Mouse (Mus musculus): ENCODE measurements around the gene Arv1. TPM values are rescaled to one million over a fixed set of nuclear protein-coding genes. Genes with fewer than 3 reads are reported as not detected.

The Arv1 gene
- 5.7 TPM for polyA plus RNA-seq (2014; fragmentation: Illumina TruSeq; extraction: RNeasy Lipid Tissue Mini Kit (QIAGEN cat#74804); ENCODE audit: insufficient read depth, low read depth, low replicate concordance)

DNA sequence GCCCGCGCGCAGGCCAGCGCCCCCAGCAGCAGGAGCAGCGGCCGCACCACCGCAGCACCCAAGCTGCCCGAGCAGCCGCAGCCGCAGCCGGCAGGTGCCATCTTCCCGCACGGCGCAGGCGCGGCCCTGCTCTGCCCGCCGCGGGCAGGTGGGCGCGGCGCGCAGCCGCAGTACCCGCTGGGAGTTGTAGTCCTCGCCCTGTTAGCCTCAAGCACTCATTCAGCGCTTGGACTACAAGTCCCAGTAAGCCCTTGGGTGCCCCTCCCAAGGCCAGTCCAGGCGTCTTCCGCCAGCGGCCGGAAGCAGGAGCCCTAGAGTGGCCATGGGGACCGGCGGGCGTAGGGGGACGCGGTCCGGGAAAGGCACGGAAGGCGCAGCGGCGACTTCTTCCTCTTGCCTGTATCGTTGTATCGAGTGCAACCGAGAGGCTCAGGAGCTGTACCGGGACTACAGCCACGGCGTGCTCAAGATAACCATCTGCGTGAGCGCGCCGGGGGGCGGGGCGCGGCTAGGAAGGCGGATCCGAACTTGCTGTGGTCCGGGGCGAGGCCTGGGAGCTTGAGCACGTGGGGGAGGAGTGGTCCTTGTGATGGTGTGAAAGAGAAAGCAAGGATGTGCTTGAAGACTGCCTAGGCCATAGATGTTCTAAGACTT, at the start of gene Arv1, which contains the start of gene Ttc13:
Arv1 (plus strand) TSS at position 278 of the 654 bp plus-strand sequence.
Ttc13 (minus strand) TSS at position 122 of the 654 bp plus-strand sequence.

DNA sequence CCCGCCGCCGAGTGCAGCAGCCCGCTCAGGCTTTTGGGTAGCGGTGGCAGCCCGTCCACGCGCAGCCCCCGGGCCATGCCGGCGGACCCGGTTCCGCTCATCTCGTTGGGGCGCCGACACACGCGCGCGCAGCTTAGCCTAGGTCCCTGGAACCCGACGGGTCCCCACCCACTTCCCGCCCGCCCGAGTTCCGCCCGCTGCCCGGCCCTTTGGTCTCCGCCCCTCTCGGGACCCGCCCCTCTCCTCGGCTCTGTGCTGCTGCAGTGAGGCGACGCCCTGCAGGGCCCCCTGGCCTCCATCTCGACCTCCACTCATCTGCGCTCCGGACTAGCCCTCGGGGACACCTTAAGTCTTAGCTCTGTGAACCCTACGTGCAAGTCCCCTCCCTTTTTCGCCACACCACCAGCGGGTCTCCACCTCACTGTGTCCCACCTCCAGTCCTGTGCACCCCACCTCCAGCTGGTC, 29.8 kb downstream of the Arv1 start, which contains the start of gene Fam89a:
Fam89a (minus strand) TSS at position 124 of the 465 bp plus-strand sequence.

Other genes starting within 250 kb of the Arv1 start
- 11.0 TPM for gene Cog2, start 201.4 kb upstream of the Arv1 start, polyA plus RNA-seq (2014; fragmentation: Illumina TruSeq; extraction: RNeasy Lipid Tissue Mini Kit (QIAGEN cat#74804); ENCODE audit: insufficient read depth, low read depth, low replicate concordance)
- gene Agt, start 152.4 kb upstream of the Arv1 start, polyA plus RNA-seq (2014; fragmentation: Illumina TruSeq; extraction: RNeasy Lipid Tissue Mini Kit (QIAGEN cat#74804); ENCODE audit: insufficient read depth, low read depth, low replicate concordance) = 4.7 TPM
- gene Capn9, start 146.0 kb upstream of the Arv1 start, polyA plus RNA-seq (2014; fragmentation: Illumina TruSeq; extraction: RNeasy Lipid Tissue Mini Kit (QIAGEN cat#74804); ENCODE audit: insufficient read depth, low read depth, low replicate concordance) = not detected
- gene 2310022B05Rik, start 58.8 kb upstream of the Arv1 start, polyA plus RNA-seq (2014; fragmentation: Illumina TruSeq; extraction: RNeasy Lipid Tissue Mini Kit (QIAGEN cat#74804); ENCODE audit: insufficient read depth, low read depth, low replicate concordance) = 28.9 TPM
- 10.7 TPM for gene Ttc13, start 156 bp upstream of the Arv1 start, polyA plus RNA-seq (2014; fragmentation: Illumina TruSeq; extraction: RNeasy Lipid Tissue Mini Kit (QIAGEN cat#74804); ENCODE audit: insufficient read depth, low read depth, low replicate concordance)
- gene Fam89a, start 29.7 kb downstream of the Arv1 start, polyA plus RNA-seq (2014; fragmentation: Illumina TruSeq; extraction: RNeasy Lipid Tissue Mini Kit (QIAGEN cat#74804); ENCODE audit: insufficient read depth, low read depth, low replicate concordance) = 3.0 TPM
- gene Trim67, start 71.0 kb downstream of the Arv1 start, polyA plus RNA-seq (2014; fragmentation: Illumina TruSeq; extraction: RNeasy Lipid Tissue Mini Kit (QIAGEN cat#74804); ENCODE audit: insufficient read depth, low read depth, low replicate concordance) = 0.12 TPM
- gene Gnpat, start 140.9 kb downstream of the Arv1 start, polyA plus RNA-seq (2014; fragmentation: Illumina TruSeq; extraction: RNeasy Lipid Tissue Mini Kit (QIAGEN cat#74804); ENCODE audit: insufficient read depth, low read depth, low replicate concordance) = 38.5 TPM
- 14.4 TPM for gene 2810004N23Rik, start 141.0 kb downstream of the Arv1 start, polyA plus RNA-seq (2014; fragmentation: Illumina TruSeq; extraction: RNeasy Lipid Tissue Mini Kit (QIAGEN cat#74804); ENCODE audit: insufficient read depth, low read depth, low replicate concordance)
- gene Exoc8, start 175.6 kb downstream of the Arv1 start, polyA plus RNA-seq (2014; fragmentation: Illumina TruSeq; extraction: RNeasy Lipid Tissue Mini Kit (QIAGEN cat#74804); ENCODE audit: insufficient read depth, low read depth, low replicate concordance) = 7.6 TPM
- gene Sprtn, start 175.7 kb downstream of the Arv1 start, polyA plus RNA-seq (2014; fragmentation: Illumina TruSeq; extraction: RNeasy Lipid Tissue Mini Kit (QIAGEN cat#74804); ENCODE audit: insufficient read depth, low read depth, low replicate concordance) = 8.8 TPM
- gene Egln1, start 227.2 kb downstream of the Arv1 start, polyA plus RNA-seq (2014; fragmentation: Illumina TruSeq; extraction: RNeasy Lipid Tissue Mini Kit (QIAGEN cat#74804); ENCODE audit: insufficient read depth, low read depth, low replicate concordance) = 30.1 TPM